Mouse (Mus musculus): ENCODE results near the gene Cpeb4. TPM values are rescaled to one million over a fixed set of nuclear protein-coding genes. Genes with fewer than 3 reads are reported as not detected.

Gene Cpeb4
- polyA plus RNA-seq, 1 experiment from 2014 or later = 10.2 TPM

DNA sequence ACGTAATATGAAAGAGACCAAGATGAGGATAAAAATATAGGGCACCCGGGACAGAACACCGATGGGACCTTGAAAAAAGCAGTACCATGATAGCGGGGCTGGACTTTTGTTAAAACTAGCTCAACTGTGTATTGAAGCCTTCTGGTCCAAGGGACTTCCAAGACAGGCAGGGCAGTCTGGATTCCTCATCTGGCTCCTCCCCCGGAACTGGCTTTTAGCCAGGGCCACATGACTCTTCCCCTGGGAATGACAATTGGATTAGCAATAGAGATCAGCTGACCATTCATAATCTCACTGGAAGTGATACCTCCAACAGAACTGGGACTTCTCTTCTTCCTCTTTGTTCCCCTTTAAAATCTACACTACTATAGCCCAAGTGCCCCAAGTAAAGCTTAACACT is 21.0 kb upstream of the Cpeb4 start:
- Histone ChIP-seq H3K4me3 (ENCODE audit: low read depth, low read length) (no peak overlapping the region), H3K9ac (ENCODE audit: low read length) (no peak overlapping the region), H3K27ac (ENCODE audit: low read depth, low read length) (no peak overlapping the region), H3K36me3 (ENCODE audit: control insufficient read depth, insufficient read depth, low read length) (no peaks in the 10 kb centered on the region), H3K4me2 (ENCODE audit: low read depth, low read length, severe bottlenecking) (no peak overlapping the region), H3K9me3 (ENCODE audit: control insufficient read depth, low read length) (no peaks in the 10 kb centered on the region), H3K27me3 (ENCODE audit: control insufficient read depth, insufficient read depth, low read length) (no peaks in the 10 kb centered on the region), H3K4me1 (replicated peaks; ENCODE audit: control insufficient read depth, insufficient read depth, low read length) (no peaks in the 10 kb centered on the region; the same call in 1 of the 2 replicates)
- 85% methylated on average over 5 of the region's 5 CpGs for WGBS
- no peak for DNase-seq (ENCODE audit: low spot score)
- ATAC-seq (replicated peaks; ENCODE audit: low FRiP score) = no peak

DNA sequence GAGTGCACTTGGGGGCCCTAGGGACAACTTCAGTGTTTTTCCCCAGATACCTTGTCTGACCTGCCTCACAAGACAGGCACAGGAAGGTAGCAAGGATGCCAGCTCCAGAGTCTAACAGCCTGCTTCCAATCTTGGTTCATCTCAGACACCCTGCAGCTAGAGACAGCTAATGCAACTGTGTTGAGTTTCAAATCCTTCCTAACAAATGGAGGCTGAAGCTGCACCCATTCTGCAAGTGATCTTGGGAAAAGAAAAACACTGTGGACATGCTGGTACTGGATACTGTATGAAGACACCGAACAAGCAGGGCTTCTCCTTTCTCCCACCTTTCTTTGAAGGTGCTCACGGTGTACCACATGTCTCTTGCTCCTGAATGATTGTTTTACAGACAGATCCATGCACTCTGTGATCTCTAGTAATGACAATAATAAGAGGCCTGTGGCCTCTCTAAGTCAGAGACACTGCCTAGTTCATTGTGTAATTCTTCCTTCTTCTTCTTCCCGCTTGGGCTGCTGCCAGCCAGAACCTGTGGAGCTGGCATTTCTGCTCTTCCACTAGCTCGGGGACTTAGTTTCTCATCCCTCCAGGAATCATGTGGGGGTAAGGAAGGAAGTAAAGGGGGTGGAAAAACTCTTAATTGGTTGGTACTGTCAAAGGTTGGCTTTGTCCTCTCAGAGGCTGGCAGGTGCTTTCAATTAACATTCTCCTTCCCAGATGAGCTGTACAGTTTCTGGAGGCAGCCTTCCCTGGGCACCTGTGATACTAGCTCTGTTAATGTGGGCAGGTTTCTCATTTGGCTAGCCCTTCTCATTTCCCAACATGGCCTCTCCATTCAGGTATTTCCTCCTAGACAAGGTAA is 20.1 kb upstream of the Cpeb4 start:
- 81% methylated on average over 4 of the region's 4 CpGs for WGBS

DNA sequence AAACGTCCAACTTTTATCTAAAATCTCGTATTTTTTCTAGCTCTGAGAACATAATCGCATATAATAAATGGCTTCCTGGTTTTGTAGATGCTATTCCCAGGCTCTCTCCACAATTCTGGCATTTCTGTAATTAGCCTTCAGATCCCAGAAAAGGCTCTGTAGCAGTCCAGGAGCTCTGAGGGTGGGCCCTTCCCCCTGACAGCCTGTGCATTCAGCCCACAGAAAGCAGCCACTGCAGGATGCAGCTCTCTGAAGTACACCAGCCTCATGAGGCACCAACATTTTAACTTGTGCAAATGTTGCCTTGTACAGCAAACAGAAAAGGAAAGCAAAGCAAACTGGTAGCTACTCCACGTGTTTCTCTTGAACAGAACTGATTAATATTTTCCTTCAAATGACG is 17.1 kb upstream of the Cpeb4 start:
- no peak for ATAC-seq (replicated peaks; ENCODE audit: low FRiP score)
- 77% methylated on average over 5 of the region's 5 CpGs for WGBS

More for the DNA sequence above, 20.1 kb upstream of the Cpeb4 start:
- no peak for ATAC-seq (replicated peaks; ENCODE audit: low FRiP score)
- H3K4me2 ChIP-seq (ENCODE audit: low read depth, low read length, severe bottlenecking) = no peak overlapping the region
- no peaks in the 10 kb centered on the region for H3K4me1 ChIP-seq (replicated peaks; ENCODE audit: control insufficient read depth, insufficient read depth, low read length)
- H3K9me3 ChIP-seq (ENCODE audit: control insufficient read depth, low read length) = no peaks in the 10 kb centered on the region
- H3K36me3 ChIP-seq (ENCODE audit: control insufficient read depth, insufficient read depth, low read length) = no peaks in the 10 kb centered on the region
- H3K9ac ChIP-seq (ENCODE audit: low read length) = no peak overlapping the region
- no peak overlapping the region for H3K27ac ChIP-seq (ENCODE audit: low read depth, low read length)
- no peak for DNase-seq (ENCODE audit: low spot score)
- no peaks in the 10 kb centered on the region for H3K27me3 ChIP-seq (ENCODE audit: control insufficient read depth, insufficient read depth, low read length)
- no peak overlapping the region for H3K4me3 ChIP-seq (ENCODE audit: low read depth, low read length)

DNA sequence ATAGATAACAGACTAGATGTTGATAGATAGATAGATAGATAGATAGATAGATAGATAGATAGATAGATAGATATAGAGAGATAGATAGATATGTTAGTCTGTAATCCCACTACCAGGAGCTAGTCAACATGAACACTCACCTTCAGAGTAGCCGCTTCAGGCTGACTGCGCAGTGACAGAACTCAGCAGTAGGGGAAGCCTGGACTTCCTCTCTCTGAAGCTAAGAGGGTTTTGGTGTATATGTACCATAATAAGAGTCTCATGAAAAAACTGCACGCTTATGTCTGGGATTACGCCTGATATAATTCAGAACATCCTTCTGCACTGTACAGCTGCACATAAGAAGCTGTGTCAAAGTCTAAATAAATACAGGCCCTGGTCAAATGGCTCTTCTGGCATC is 14.5 kb upstream of the Cpeb4 start:
- WGBS = 92% methylated on average over 4 of the region's 4 CpGs
- no peak for DNase-seq (ENCODE audit: low spot score)
- Histone ChIP-seq H3K9ac (ENCODE audit: low read length) (no peak overlapping the region), H3K36me3 (ENCODE audit: control insufficient read depth, insufficient read depth, low read length) (no peaks in the 10 kb centered on the region), H3K27ac (ENCODE audit: low read depth, low read length) (no peak overlapping the region), H3K4me2 (ENCODE audit: low read depth, low read length, severe bottlenecking) (no peak overlapping the region), H3K27me3 (ENCODE audit: control insufficient read depth, insufficient read depth, low read length) (no peaks in the 10 kb centered on the region), H3K9me3 (ENCODE audit: control insufficient read depth, low read length) (no peaks in the 10 kb centered on the region), H3K4me1 (replicated peaks; ENCODE audit: control insufficient read depth, insufficient read depth, low read length) (no peaks in the 10 kb centered on the region), H3K4me3 (ENCODE audit: low read depth, low read length) (no peak overlapping the region)
- ATAC-seq (replicated peaks; ENCODE audit: low FRiP score) = no peak

More for the DNA sequence above, 17.1 kb upstream of the Cpeb4 start:
- no peak overlapping the region for H3K4me3 ChIP-seq (ENCODE audit: low read depth, low read length)
- no peaks in the 10 kb centered on the region for H3K4me1 ChIP-seq (replicated peaks; ENCODE audit: control insufficient read depth, insufficient read depth, low read length)
- H3K27ac ChIP-seq (ENCODE audit: low read depth, low read length) = no peak overlapping the region
- no peaks in the 10 kb centered on the region for H3K9me3 ChIP-seq (ENCODE audit: control insufficient read depth, low read length)
- H3K36me3 ChIP-seq (ENCODE audit: control insufficient read depth, insufficient read depth, low read length) = no peaks in the 10 kb centered on the region
- DNase-seq (ENCODE audit: low spot score) = no peak
- no peaks in the 10 kb centered on the region for H3K27me3 ChIP-seq (ENCODE audit: control insufficient read depth, insufficient read depth, low read length)
- no peak overlapping the region for H3K4me2 ChIP-seq (ENCODE audit: low read depth, low read length, severe bottlenecking)
- no peak overlapping the region for H3K9ac ChIP-seq (ENCODE audit: low read length)

DNA sequence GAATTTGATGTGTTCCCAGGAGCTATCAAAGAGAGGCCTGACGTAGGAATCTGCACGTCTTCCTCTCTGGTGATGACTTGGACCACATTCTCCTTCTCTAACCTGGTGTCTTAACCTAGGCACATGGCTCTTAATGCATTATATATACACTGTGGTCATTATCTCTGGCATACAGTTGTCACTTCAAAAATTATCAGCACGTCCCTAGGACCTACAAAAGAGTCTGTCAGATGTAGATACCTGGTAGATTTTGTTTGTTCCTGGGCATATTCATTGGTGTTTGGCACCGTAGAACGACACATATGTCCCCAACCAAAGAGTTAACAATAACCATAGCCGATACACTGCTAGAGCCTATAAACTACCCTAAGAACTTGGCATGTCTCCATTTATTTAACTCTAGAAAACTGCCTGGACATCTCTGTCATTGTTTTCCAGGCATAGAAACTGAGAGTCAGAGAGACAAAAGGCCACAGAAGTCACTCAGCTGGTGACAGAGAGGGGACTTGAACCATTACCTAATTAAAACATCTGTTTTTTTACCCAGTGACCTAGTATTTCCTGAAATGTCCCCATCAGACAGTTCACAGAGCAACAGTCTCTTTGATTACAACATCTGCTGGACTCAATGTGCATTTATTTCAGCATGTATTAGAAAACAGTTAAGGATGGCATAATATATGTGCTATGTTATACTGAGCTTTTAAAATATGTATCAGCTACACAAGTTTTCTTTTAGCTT is 10.7 kb upstream of the Cpeb4 start:
- H3K9ac ChIP-seq (ENCODE audit: low read length) = no peak overlapping the region
- no peaks in the 10 kb centered on the region for H3K4me1 ChIP-seq (replicated peaks; ENCODE audit: control insufficient read depth, insufficient read depth, low read length)
- no peaks in the 10 kb centered on the region for H3K27me3 ChIP-seq (ENCODE audit: control insufficient read depth, insufficient read depth, low read length)
- no peaks in the 10 kb centered on the region for H3K9me3 ChIP-seq (ENCODE audit: control insufficient read depth, low read length)
- H3K4me3 ChIP-seq (ENCODE audit: low read depth, low read length) = no peak overlapping the region
- H3K4me2 ChIP-seq (ENCODE audit: low read depth, low read length, severe bottlenecking) = no peak overlapping the region
- DNase-seq (ENCODE audit: low spot score) (no peak), ATAC-seq (replicated peaks; ENCODE audit: low FRiP score) (no peak)
- no peak overlapping the region for H3K27ac ChIP-seq (ENCODE audit: low read depth, low read length)
- H3K36me3 ChIP-seq (ENCODE audit: control insufficient read depth, insufficient read depth, low read length) = no peaks in the 10 kb centered on the region
- WGBS = 85% methylated on average over 6 of the region's 6 CpGs

DNA sequence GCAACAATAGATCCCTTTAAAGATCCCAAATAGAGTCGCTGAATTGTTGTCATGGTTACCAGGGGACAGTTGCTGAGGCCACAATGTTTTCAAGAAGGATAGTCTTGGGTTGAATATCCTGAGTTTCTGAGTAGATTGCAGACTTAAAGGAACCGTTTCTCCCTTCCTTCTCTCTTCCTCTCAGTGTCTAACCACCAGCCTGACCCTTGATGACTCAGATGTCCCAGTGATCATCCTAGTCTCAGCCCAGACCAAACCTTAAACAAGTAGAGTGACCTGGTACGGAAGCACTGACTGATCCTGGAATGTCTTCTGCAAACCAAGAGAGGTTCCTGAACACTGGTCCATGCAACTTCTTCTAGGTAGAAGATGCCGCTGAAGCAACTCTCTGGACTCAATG is 4.0 kb upstream of the Cpeb4 start:
- Histone ChIP-seq H3K4me3 (ENCODE audit: low read depth, low read length) (no peak overlapping the region), H3K9ac (ENCODE audit: low read length) (no peak overlapping the region), H3K9me3 (ENCODE audit: control insufficient read depth, low read length) (no peaks in the 10 kb centered on the region), H3K27me3 (ENCODE audit: control insufficient read depth, insufficient read depth, low read length) (no peaks in the 10 kb centered on the region), H3K36me3 (ENCODE audit: control insufficient read depth, insufficient read depth, low read length) (no peaks in the 10 kb centered on the region), H3K4me1 (replicated peaks; ENCODE audit: control insufficient read depth, insufficient read depth, low read length) (0 out of 2 replicates have a peak, but pooled peaks cover 3% of the 10 kb centered on the region), H3K27ac (ENCODE audit: low read depth, low read length) (no peak overlapping the region), H3K4me2 (ENCODE audit: low read depth, low read length, severe bottlenecking) (no peak overlapping the region)
- DNase-seq (ENCODE audit: low spot score) (no peak), ATAC-seq (replicated peaks; ENCODE audit: low FRiP score) (no peak)
- 74% methylated on average over 4 of the region's 4 CpGs for WGBS

DNA sequence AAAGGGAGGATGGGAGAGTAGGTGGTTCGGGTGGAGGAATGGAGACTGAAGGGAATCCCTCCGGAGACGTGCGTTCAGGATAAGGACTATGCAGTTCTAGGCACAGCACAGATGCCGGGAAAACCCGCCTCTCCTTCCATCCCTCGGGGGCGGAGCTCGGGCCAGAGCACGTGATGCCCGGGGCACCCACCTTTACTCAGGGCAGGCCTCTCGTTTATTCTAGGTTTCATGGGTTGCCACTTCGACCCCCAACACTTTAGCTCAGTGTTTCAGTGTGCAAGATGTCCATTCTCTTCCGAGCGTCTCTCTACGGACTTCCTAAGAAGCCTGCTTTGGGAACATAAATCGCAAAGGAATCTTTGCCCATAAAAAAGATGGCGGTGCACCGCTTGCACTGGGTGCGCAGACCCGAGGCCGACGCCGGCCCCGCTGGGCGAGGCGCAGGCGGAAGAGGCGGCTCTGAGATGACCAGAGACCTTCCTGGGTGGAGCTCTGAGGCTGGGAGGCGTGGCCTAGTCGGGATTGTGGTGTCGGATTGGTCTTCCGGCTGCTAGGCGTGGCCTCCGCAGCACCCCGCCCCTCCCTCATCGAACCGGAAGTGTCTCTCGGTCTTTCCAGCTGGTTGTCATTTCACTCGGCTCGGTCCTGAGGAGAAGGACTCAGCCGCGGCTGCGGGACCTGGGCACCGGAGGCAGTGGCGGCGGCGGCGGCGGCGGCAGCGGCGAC is 1.6 kb upstream of the Cpeb4 start:
- DNase-seq (ENCODE audit: low spot score) (peak; percentile 99), ATAC-seq (replicated peaks; ENCODE audit: low FRiP score) (peak; percentile 100)
- H3K4me3 ChIP-seq (ENCODE audit: low read depth, low read length) = peak overlapping the region; percentile 88
- H3K27ac ChIP-seq (ENCODE audit: low read depth, low read length) = peak overlapping the region; percentile 48
- H3K4me1 ChIP-seq (replicated peaks; ENCODE audit: control insufficient read depth, insufficient read depth, low read length) = 0 out of 2 replicates have a peak, but pooled peaks cover 3% of the 10 kb centered on the region
- H3K36me3 ChIP-seq (ENCODE audit: control insufficient read depth, insufficient read depth, low read length) = no peaks in the 10 kb centered on the region
- peak overlapping the region; percentile 87 for H3K4me2 ChIP-seq (ENCODE audit: low read depth, low read length, severe bottlenecking)
- no peaks in the 10 kb centered on the region for H3K27me3 ChIP-seq (ENCODE audit: control insufficient read depth, insufficient read depth, low read length)
- WGBS = under 1% methylated on average over 53 of the region's 53 CpGs
- no peaks in the 10 kb centered on the region for H3K9me3 ChIP-seq (ENCODE audit: control insufficient read depth, low read length)
- peak overlapping the region; percentile 74 for H3K9ac ChIP-seq (ENCODE audit: low read length)

DNA sequence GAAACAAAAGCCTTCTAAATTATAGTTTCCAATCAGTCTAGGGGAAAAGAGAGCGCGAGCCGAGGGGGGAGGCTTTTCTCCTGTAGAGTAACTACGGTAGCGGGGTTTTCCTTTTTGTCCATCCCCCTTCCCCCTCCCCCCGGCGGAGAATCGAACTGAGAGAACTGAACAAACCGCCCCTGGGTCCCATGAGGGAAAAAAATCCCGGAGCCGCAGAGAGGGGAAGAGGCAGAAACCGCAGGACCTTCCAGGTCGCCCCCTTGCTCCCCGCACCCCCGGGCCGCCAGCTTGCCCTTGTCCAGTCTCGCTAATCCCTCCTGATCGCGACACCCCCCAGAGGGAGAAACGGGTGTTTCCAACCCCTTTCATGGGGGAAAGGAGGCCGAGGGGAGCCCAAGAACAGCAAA is 873 bp upstream of the Cpeb4 start:
- 2% methylated on average over 16 of the region's 21 CpGs for WGBS

More for the DNA sequence above, 873 bp upstream of the Cpeb4 start:
- DNase-seq (ENCODE audit: low spot score) (peak; percentile 70), ATAC-seq (replicated peaks; ENCODE audit: low FRiP score) (peak; percentile 2; the same call in 1 of the 2 replicates)
- H3K4me1 ChIP-seq (replicated peaks; ENCODE audit: control insufficient read depth, insufficient read depth, low read length) = 0 out of 2 replicates have a peak, but pooled peaks cover 3% of the 10 kb centered on the region
- H3K36me3 ChIP-seq (ENCODE audit: control insufficient read depth, insufficient read depth, low read length) = no peaks in the 10 kb centered on the region
- peak overlapping the region; percentile 39 for H3K27ac ChIP-seq (ENCODE audit: low read depth, low read length)
- H3K4me3 ChIP-seq (ENCODE audit: low read depth, low read length) = peak overlapping the region; percentile 88
- no peaks in the 10 kb centered on the region for H3K9me3 ChIP-seq (ENCODE audit: control insufficient read depth, low read length)
- H3K4me2 ChIP-seq (ENCODE audit: low read depth, low read length, severe bottlenecking) = peak overlapping the region; percentile 87
- H3K27me3 ChIP-seq (ENCODE audit: control insufficient read depth, insufficient read depth, low read length) = no peaks in the 10 kb centered on the region
- H3K9ac ChIP-seq (ENCODE audit: low read length) = peak overlapping the region; percentile 74
